Mouse (Mus musculus): ENCODE measurements at regions not wholly inside any gene's neighbourhood (a gene's known extent, or its start where the extent isn't known, plus 50 kb on each side); places are given as distances from the start of the nearest gene placed in this dataset.

DNA sequence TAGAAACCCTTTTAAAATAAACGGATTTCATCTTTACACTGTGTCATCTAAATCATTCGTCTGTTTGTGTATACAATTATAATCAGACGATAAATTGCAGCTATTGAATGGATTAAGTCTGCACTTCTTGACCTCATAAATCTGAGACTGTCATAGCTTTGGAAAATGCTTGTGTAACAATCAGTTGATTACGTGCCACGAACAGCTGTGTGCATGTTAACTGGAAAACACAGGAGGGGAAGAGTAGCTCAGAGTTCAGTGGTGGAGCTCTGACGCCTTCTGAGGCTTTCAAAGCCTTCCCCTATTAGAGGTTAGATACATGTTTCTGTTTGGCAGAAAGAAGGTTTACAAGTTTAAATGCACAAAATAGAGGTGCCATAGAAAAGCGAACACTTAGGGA lies 109.7 kb upstream of the Gm765 start:
- no peak for TF ChIP-seq CTCF (IDR thresholded peaks at IDR 0.05; ENCODE audit: borderline replicate concordance, insufficient read depth, low read depth, low read length)
- TF ChIP-seq POLR2A (IDR thresholded peaks at IDR 0.05; ENCODE audit: borderline replicate concordance, insufficient read depth, low read length): no peak

Data from cerebellum, adult 2 months (tissue).